Mouse (Mus musculus) layer of hippocampus, postnatal 14 days (tissue): ENCODE measurements at regions not wholly inside any gene's neighbourhood (a gene's known extent, or its start where the extent isn't known, plus 50 kb on each side); places are given as distances from the start of the nearest gene placed in this dataset.
"Not testable (repeated sequence)": the region's sequence is repeated elsewhere in the genome, so short reads cannot be mapped to it uniquely, and the experiment has no call there.

ENCODE experiments used
- DNase-seq, 2 experiments: peaks; one replicate each; pipeline ENCODE4 v3.0.0; 2021 to 2022; ENCODE audit warnings: low spot score in 2 of 2, mixed read lengths in 1 of 2

GRCm38 (mm10) chr2:63580489-63581139 lies 396.5 kb upstream of the Kcnh7 start:
- DNase-seq: peak in 1 of 2 experiments; percentile 2

GRCm38 (mm10) chr2:63575172-63575571 lies 391.1 kb upstream of the Kcnh7 start:
- DNase-seq: no peak

GRCm38 (mm10) chr2:63574008-63574703 lies 390.1 kb upstream of the Kcnh7 start:
- DNase-seq: peak in 1 of 2 experiments; percentile 4

GRCm38 (mm10) chr2:63573015-63573807 lies 389.1 kb upstream of the Kcnh7 start:
- DNase-seq: no peak

- no peak for DNase-seq
These were observed 372.9 kb upstream of the Kcnh7 start for GRCm38 (mm10) chr2:63556858-63557419.

- DNase-seq: not testable (repeated sequence)
These were observed 357.7 kb upstream of the Kcnh7 start for GRCm38 (mm10) chr2:63541836-63542235.

- DNase-seq: no peak
These were observed 334.4 kb upstream of the Kcnh7 start for GRCm38 (mm10) chr2:63518534-63518933.

- DNase-seq: peak in 1 of 2 experiments; percentile 52
These were observed 329.6 kb upstream of the Kcnh7 start for GRCm38 (mm10) chr2:63513554-63514226.

GRCm38 (mm10) chr2:63503939-63504338 lies 319.9 kb upstream of the Kcnh7 start:
- peak in 1 of 2 experiments; percentile 5 for DNase-seq

GRCm38 (mm10) chr2:63476411-63476810 lies 292.3 kb upstream of the Kcnh7 start:
- no peak for DNase-seq

- DNase-seq: no peak
These were observed 291.2 kb upstream of the Kcnh7 start for GRCm38 (mm10) chr2:63475255-63475654.

GRCm38 (mm10) chr2:63473699-63474098 lies 289.6 kb upstream of the Kcnh7 start:
- DNase-seq: peak; percentile 43 to 75

GRCm38 (mm10) chr2:63472248-63472647 lies 288.2 kb upstream of the Kcnh7 start:
- DNase-seq: no peak

- no peak for DNase-seq
These were observed 275.0 kb upstream of the Kcnh7 start for GRCm38 (mm10) chr2:63459112-63459511.

- DNase-seq: peak; percentile 17 to 70
These were observed 270.4 kb upstream of the Kcnh7 start for GRCm38 (mm10) chr2:63454263-63455011.

GRCm38 (mm10) chr2:63452891-63453290 lies 268.8 kb upstream of the Kcnh7 start:
- DNase-seq: peak; percentile 44 to 80

GRCm38 (mm10) chr2:63452164-63452563 lies 268.1 kb upstream of the Kcnh7 start:
- peak in 1 of 2 experiments; percentile 40 for DNase-seq

GRCm38 (mm10) chr2:63434327-63434726 lies 250.2 kb upstream of the Kcnh7 start:
- DNase-seq: no peak

GRCm38 (mm10) chr2:63405405-63405804 lies 221.3 kb upstream of the Kcnh7 start:
- DNase-seq: no peak
